Mouse (Mus musculus) adrenal gland, adult 2 months (tissue): ENCODE measurements around the gene Hamp. TPM values are rescaled to one million over a fixed set of nuclear protein-coding genes. Genes with fewer than 3 reads are reported as not detected.

ENCODE experiments used
- DNase-seq: peaks from one replicate; pipeline ENCODE4 v3.0.0; 2021
- long read RNA-seq: library from polyadenylated mRNA; stranded (forward); transcript quantifications from one replicate; pipeline ENCODE4 v2.0.0, GENCODE M21; 2021
- polyA plus RNA-seq: library from polyadenylated mRNA; depleted of rRNA; stranded (reverse); fragments of >200 nt; gene quantifications from 2 replicates; pipeline ENCODE4 v1.2.3, GENCODE M21; 2012; rRNA removed
- total RNA-seq, 2 experiments: library from RNA; stranded (reverse); gene quantifications; 2 replicates each; pipeline ENCODE4 v1.2.3; 2021

Gene Hamp
- total RNA-seq (10 to 100 TPM in 1 of 2 experiments, not detected in 1; 49.9 TPM), polyA plus RNA-seq (63.2 and 115 TPM in 2 replicates)
- long read RNA-seq: 0 reads

DNA sequence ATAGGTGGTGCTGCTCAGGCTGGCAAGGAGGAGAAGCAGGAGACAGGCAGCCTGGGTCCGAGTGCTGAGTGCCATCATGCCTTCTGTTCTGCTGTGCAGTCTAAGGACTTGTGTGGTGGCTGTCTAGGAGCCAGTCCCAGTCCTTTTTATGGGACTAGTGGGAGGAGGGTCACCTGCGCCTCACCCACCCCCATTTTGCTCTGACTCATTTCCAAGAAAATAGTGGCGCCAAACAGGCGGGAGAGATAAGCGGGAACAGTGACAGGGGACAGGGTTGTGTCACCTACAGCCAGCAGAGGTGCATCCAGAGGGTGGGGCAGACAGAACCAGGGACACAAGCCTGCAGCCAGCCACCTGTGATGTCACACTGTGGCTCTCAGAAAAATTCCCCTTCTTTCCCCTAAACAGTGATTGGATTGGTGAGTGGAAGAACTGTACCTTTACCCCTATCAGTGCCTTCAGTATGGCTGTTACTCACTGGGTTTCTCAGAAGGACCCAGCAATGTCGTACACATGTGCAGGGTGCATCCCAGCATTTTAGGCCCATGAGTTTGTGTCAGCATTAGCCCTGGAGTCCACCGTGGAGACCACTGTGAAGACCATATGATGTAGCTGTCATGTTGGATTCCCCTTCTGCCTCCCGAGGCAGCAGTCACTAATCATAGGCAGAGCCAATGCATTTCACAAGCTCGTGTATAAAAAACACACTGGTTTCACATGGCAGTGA, at the start of gene Hamp:
Gene Hamp, minus strand, starts transcription at position 124 of the 727 bp plus-strand sequence.
- no peak for DNase-seq

GRCm38 (mm10) chr7:30992148-30992547, 48.3 kb upstream of the Hamp start:
- no peak for DNase-seq

DNA sequence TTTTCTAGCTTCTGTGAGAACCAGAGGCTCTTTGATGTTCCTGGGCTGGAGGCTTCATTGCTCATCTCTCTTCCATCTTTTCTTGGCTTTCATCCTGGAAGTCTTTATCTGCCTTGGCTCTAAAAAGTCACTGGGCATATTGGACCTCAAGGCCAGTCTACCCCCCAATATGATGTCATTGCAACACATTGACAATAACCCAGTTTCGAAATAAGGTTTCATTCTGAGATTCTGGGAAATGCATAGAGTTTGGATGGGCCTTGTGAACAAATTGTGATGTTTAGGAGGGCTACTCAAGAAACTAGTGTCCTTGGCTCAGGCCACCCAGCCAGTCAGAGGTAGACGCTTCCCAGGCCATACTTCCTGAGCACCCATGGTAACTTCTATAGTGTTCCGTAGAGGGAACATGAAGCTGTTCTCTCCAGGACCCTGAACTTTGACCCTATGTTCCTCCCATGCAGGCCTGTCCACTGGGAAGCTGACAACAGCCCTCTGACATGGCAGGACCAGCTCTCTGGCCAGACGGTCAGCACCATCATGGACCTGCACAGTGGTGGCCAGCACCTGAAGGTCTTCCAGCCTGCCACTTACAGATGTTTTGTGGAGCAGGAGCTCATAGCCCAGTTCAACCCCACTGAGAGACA, 44.8 kb upstream of the Hamp start:
- peak; percentile 73 for DNase-seq

DNA sequence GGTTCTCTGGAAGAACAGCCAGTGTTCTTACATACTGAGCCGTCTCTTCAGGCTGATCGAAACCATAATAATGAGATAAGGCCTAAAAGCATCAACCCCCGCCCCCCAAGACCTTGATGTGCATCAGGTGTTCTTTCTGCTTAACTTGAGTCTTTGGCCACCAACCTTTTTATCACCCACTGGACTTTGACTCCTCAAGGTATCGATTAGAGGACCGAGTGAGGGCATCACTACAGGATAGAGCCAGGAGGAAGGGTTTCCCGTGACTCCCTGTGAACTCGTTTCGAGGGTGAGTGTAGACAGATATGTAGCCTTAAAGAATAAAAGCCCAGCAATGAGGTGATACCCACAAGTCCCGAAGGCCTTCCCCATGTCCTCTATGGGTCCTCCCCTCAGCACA, 41.5 kb upstream of the Hamp start:
- DNase-seq: no peak

DNA sequence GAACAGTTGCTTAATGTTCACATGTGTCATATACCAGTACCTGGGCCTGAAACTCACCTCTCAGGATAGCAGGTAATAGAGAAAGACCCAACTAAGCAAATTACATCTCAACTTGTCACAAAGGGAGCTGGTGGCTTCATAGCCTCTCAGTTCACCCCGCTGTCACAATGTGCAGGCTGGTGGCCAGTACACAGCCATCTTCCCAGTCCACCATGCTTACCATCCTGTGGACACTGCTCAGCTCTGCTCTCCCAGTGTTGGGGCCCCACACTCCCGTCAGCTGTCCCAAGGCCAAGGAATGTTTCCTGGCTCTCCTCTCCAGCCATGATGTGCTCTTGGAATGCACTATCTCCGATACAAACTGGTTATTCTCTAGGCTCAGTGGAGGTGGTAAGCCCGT, 37.9 kb upstream of the Hamp start:
- no peak for DNase-seq

GRCm38 (mm10) chr7:30973501-30974289, 29.9 kb upstream of the Hamp start, which contains the start of gene Fam187b:
Fam187b (plus strand) TSS chr7:30973790.
- peak; percentile 91 for DNase-seq

DNA sequence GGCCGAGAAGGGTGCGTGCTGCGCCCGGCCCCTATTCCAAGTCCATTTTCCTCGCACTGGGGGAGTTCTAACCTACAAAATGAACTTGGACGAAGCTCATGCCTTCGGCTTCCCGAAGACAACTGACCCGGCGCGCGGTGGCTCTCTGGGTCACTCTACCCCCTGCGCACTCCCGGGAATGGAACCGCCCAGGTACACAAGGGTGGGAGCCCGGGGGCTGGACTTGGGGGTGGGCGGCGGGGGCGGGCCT, 29.3 kb upstream of the Hamp start, which contains the start of gene Lsr:
Gene Lsr, minus strand, starts transcription at position 214 of the 250 bp plus-strand sequence.
- DNase-seq: no peak

- DNase-seq: no peak
These were observed 28.8 kb upstream of the Hamp start for GRCm38 (mm10) chr7:30972426-30973250.

DNA sequence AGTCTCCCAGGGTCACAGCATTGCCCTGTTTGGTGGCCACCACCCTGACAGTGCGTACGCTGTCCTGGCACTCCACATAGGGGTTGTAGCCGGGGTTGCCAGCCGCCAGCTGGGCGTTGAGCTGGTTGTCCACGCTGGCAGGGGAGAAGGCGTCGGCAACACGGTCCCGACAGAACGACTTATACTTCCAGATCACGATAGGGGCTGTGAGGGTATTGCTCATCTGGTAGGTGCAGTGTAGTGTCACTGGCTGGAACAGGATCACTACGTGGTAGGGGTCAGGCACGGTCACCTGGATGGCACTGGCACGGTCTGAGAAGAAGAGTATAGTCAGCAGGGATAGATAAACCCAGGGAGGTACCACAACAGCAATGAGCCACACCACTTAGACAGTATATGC, 28.1 kb upstream of the Hamp start:
- DNase-seq: no peak

- no peak for DNase-seq
These were observed 25.3 kb upstream of the Hamp start for GRCm38 (mm10) chr7:30969174-30969573.

- peak; percentile 89 for DNase-seq
These were observed 24.8 kb upstream of the Hamp start for GRCm38 (mm10) chr7:30968611-30969010.

- no peak for DNase-seq
These were observed 22.8 kb upstream of the Hamp start for GRCm38 (mm10) chr7:30966657-30967056.

- DNase-seq: no peak
These were observed 21.8 kb upstream of the Hamp start for GRCm38 (mm10) chr7:30965677-30966076.

- no peak for DNase-seq
These were observed 20.5 kb upstream of the Hamp start for GRCm38 (mm10) chr7:30964366-30964765.

DNA sequence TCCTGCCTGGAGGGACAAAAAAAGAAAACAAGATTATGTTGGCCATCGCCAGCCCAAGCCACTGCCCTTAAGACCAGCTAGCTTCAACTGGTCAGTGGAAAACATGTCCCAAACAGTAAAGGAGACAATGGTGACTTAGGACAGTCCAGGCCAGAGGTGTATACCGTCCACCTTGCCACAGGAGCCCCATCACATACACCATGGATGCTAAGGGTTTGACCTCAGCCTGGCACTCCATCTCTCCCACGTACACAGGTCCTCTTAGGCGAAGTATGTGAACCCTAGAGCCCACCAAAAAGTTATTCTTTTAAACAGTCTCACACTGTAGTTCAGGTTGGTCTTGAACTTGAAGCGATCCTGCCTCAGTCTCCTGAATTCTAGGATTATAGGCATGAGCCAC, 19.0 kb upstream of the Hamp start:
- DNase-seq: no peak

GRCm38 (mm10) chr7:30959786-30960349, 16.0 kb upstream of the Hamp start:
- peak; percentile 56 for DNase-seq

- no peak for DNase-seq
These were observed 15.1 kb upstream of the Hamp start for GRCm38 (mm10) chr7:30958866-30959487.

- no peak for DNase-seq
These were observed 14.5 kb upstream of the Hamp start for GRCm38 (mm10) chr7:30958109-30958865.

DNA sequence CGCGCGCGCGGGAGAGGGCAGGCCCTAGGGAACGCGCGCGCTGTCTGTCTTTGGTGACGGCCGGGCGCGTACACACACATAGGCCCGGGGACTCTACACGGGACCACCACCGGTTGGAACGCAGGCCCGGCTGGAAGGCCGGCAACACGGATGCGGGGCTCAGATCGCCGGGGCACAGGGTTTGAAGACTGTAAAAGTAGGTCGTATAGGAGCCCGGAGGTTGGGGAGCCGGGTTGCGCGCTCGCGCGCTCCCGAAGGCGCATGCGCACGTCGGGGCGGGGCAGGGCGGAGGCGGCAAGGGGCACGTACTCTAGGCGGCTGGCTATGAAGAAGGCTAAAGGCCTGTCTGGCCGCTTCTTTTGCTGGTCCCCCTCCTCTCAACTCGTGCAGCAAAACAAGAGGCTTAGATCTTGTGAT, 13.5 kb upstream of the Hamp start:
- peak; percentile 97 for DNase-seq

DNA sequence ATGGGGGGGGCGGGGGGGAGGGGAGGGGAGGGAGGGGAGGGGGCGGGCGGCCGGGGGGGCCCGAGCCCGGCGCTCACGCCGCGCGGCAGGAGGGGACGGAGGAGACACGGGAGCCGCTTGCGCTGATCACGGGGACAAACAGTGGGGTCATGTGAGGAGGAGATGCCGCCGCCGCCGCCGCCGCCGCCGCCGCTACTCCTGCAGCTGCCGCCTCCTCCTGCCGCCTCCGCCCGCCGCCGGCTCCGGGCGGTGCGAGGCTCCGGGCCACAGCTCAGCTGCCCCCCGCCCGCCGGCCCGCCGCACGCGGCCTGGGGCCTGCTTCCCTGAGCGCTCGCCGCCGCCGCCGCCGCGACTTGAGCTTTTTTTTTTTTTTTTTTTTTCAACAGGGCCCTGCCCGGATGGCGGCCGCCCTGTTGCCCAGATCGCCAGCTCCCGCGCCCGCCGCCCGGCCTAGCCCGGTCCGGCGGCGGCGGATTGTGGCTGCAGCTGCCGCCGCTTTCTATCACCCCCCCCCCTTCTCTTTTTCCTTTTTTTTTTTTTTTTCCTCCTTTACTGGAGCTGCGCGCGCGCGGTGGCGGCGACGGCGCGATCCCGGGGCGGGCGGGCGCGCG, 13.0 kb upstream of the Hamp start, which contains the start of gene Usf2:
Gene Usf2, minus strand, starts transcription at position 48 of the 611 bp plus-strand sequence.
- peak; percentile 89 for DNase-seq
